Mouse (Mus musculus): ENCODE measurements around the gene Map1b.

The Map1b gene

DNA sequence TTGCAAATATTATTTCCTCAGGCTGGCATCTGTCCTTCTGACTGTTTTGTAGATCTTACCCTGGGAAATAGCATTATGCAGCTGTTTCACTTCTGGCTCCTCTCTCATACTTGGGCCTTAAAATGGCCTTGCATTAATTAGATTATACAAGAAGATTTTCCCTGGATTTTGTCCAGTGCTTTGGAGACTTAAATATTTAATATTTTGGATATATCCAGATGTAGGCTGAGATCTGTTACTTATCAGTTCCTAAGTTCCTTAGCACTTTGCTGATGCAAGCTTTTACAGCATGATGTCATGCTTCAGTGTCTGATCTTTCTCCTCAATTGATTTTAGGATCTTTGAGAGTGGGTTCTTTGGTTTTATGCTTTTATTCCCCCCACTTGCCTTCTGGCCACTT, 11.6 kb upstream of the Map1b start:
- no peak for DNase-seq

DNA sequence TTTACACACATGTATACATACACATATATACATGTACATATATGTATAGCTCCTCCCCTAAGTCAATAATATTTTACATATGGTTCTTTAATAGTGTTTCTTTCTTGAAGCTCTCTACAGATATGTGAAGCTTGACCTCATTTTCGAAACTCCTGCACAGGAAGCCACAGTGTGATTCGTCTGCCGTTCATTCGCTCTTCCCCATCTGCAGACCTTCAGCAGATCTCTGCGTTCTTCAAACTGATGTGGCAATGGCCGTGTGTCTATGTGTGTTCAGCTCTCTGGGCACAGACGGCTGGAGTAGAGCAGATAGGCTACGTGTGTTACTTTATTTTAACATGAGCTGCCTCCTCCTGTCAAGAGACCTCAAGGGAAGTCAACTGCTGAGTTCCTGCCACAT, 9.2 kb upstream of the Map1b start:
- DNase-seq: no peak

- no peak for DNase-seq
Observed at GRCm38 (mm10) chr13:99517836-99518235, 1.5 kb upstream of the Map1b start.

- DNase-seq: no peak
Observed at GRCm38 (mm10) chr13:99515736-99516447, 448 bp downstream of the Map1b start.

- DNase-seq: no peak
Observed at GRCm38 (mm10) chr13:99514917-99515591, 1.3 kb downstream of the Map1b start.

DNA sequence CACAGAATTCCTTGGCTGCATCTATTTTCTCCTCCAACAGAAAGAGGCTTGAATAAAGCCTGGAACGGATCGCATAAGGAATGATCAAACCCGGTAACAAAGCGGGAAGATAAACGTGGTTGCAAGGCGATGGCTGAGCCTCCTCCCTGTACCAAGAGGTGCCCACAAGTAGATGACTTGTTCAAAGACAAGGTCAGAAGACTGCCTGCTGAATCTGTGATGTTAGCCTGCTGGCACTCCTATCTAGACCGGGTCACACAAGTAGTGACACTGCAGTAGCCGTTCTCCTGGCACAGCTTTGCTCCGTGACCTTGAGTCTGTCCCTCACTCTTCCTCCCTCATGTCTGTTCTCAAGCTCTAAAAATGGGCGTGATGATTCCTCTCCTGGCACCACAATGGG, 2.4 kb downstream of the Map1b start:
- no peak for DNase-seq

DNA sequence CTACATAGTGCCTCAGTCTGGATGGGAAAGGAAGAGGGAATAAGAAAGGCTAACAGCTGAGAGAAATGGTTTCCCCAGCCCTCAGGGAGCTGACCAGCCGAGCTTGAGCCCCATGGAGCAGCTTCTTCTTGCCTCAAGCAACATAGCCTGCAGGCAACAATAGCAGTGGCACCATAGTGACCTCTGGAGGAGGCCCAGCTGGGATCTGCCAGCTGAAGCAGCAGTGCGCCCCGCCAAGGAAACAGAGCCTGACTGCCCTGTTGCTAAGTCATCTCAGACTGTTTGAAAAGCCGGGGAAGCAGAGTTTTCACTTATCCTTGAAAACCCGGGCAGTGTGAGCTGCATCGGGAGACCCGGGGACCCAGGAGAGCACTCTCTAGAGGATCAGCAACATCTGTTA, 3.2 kb downstream of the Map1b start:
- DNase-seq: no peak

DNA sequence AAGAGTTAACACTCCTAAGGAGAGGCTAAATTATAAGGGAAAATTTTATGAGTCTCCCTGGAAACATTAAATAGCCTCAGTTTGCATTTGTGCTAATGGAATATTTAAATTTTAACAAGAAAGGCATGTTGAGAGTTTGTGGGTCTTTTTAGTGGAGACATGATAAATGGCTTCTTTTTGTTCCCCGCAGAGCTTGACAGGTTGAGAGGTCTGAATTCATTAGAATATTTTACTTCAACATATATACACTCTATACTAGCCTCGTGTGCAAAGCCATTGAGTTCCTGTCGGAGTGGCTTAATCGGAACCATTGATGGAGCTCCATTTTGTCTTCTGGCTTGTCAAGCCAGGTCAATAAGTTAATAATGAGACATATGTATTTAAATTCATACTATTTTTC, 6.4 kb downstream of the Map1b start:
- DNase-seq: no peak

GRCm38 (mm10) chr13:99506580-99506962, 9.8 kb downstream of the Map1b start:
- no peak for DNase-seq

DNA sequence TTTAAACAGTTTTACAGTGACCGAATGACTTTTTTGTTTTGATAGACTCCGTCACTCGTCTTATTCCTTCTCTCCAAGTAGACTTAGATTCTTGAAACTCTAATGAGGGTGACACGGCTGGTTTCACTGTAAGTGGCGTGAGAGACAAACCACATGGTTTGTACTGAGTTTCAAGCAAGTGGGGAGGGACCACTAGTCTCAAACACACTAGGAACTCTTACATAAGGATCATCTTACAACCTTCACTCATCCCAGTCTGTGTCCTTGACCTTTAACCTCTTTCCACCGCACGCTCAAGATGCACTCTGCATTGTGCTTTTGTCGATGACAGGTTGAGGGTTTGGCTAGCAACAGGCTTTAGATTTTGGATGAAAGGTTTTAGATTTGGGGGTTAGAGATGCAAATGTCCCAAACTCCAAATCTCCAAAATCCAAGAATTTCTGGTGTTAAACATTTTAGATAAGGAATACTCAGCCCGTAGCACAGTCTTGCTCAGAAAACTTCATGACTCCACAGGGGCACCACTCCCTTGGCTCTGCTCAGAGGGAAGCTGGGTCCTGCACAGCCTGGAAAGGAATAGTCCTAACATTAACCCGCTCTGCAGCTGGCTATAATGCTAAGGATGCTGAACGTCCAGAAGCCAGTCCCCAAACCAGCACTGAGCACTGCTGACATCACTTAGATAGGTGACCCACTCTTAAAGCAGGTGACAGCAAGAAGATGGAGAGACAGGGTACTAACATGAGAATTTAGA, 10.3 kb downstream of the Map1b start:
- DNase-seq: no peak

- DNase-seq: no peak
Observed at GRCm38 (mm10) chr13:99503370-99503979, 12.9 kb downstream of the Map1b start.

- no peak for DNase-seq
Observed at GRCm38 (mm10) chr13:99502911-99503310, 13.4 kb downstream of the Map1b start.

DNA sequence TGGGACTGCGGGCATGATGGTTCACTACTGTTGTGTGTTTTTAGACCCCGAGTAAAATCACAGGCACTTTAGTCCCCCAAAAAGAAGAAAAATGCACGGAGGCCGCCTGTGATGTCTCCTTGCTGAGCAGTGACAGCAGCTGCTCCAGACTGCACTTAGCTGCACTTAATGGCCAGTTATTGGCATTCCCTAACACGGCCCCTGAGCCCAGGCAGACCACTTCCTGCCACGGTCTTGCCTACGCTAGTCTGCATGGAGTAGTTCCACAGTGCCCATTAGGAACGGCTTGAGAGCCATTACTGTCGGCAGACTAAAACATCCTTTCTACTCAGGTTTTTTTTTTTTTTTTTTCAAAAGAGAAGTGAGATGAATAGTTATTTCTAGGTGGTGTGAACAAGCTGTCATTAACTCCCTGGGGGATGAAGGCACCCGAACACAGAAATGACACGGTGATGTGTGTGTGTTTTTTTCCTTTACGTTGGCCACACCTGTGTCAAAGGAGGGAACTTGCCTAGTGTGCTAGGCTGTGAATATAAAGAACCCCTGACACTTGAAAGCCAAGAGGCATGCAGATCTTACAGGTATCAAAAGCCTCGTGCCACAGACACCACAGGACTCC, 14.1 kb downstream of the Map1b start:
- no peak for DNase-seq

- DNase-seq: no peak
Observed at GRCm38 (mm10) chr13:99501393-99501792, 14.9 kb downstream of the Map1b start.

GRCm38 (mm10) chr13:99500609-99501008, 15.7 kb downstream of the Map1b start:
- DNase-seq: no peak

GRCm38 (mm10) chr13:99499764-99500163, 16.6 kb downstream of the Map1b start:
- no peak for DNase-seq

DNA sequence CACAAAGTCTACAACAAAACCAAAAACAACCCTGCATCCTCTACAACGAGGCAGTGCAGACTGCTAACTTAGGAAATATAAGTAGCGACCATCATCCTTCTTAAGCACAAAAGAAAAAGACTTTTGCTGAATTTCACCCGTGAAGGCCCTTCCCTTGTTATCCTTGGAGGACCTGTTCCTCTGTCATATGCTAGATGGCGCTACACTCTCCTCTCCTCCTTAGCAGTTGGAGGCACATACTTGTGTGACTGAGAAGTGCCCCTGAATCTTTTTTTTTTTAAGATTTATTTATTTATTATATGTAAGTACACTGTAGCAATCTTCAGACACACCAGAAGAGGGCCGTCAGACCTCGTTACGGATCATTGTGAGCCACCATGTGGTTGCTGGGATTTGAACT, 20.2 kb downstream of the Map1b start:
- DNase-seq: no peak

DNA sequence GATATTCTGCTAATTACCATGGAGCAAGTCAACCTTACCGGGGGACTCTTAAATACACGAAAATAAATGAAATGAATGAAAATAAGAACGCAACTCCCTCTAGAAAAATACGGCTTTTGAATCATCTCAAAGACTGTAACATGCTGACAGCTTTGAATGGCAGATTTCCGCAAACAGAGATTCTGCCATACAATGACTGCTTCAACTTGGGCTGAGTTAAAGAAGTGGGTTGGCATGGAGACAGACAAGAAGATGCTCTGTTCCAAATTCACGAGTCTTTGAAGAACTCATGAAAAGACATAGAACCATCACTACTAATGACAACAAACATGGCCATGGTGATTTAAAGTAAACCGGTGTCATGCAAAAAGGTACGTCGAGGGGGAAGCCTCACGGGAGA, 21.9 kb downstream of the Map1b start:
- DNase-seq: no peak

GRCm38 (mm10) chr13:99493304-99493904, 22.9 kb downstream of the Map1b start:
- DNase-seq: no peak

- no peak for DNase-seq
Observed at GRCm38 (mm10) chr13:99492619-99493303, 23.6 kb downstream of the Map1b start.

- DNase-seq: no peak
Observed at GRCm38 (mm10) chr13:99489998-99490397, 26.3 kb downstream of the Map1b start.

- no peak for DNase-seq
Observed at GRCm38 (mm10) chr13:99489175-99489574, 27.2 kb downstream of the Map1b start.
